In genomic region chr8:7439869-7440268, GRCm38 (mm10) we compare ENCODE assay signal across 11 mouse cellular contexts.
DNase-seq lines count a peak whose midpoint lies in the region; ATAC-seq lines count a peak whose summit lies in the region.
"Had no signal": no experiment of that assay in that cellular context is flagged by ENCODE, and none has a peak within 500 bp of the region (broad histone marks: within the 10 kb centered on the region; RNA-seq: fewer than 3 reads in every experiment).

No protein-coding gene starts in this region.

- WGBS in kidney, embryonic 16.5 days, result 36% methylated on average over 3 of the region's 3 CpGs
- 15% methylated on average over 3 of the region's 3 CpGs for WGBS in embryonic facial prominence, embryonic 13.5 days
- WGBS in forebrain, embryonic 13.5 days, result 5% methylated on average over 3 of the region's 3 CpGs
- 44% methylated on average over 3 of the region's 3 CpGs for WGBS in intestine, embryonic 16.5 days

- no peak overlapping the region for H3K4me3 ChIP-seq in kidney, embryonic 16.5 days (ENCODE audit: low read length)
- no peak overlapping the region for H3K4me3 ChIP-seq in embryonic facial prominence, embryonic 13.5 days
- no peak overlapping the region for H3K4me3 ChIP-seq in forebrain, embryonic 13.5 days
- H3K4me3 ChIP-seq in intestine, embryonic 16.5 days (ENCODE audit: low read length), result no peak overlapping the region

- no peak overlapping the region for H3K27ac ChIP-seq in kidney, embryonic 16.5 days (ENCODE audit: low read length)
- no peak overlapping the region for H3K27ac ChIP-seq in embryonic facial prominence, embryonic 13.5 days
- H3K27ac ChIP-seq in forebrain, embryonic 13.5 days, result peak overlapping the region; percentile 44; the same call in 1 of the 2 replicates
- no peak overlapping the region for H3K27ac ChIP-seq in intestine, embryonic 16.5 days (ENCODE audit: low read length)

- 0 out of 2 replicates have a peak, but pooled peaks cover 4% of the 10 kb centered on the region for H3K4me1 ChIP-seq in kidney, embryonic 16.5 days (ENCODE audit: insufficient read depth, low read length)
- H3K4me1 ChIP-seq in embryonic facial prominence, embryonic 13.5 days, result peaks cover 9% of the 10 kb centered on the region
- H3K4me1 ChIP-seq in forebrain, embryonic 13.5 days, result peaks cover 17% of the 10 kb centered on the region
- peaks cover 4% of the 10 kb centered on the region; the same call in 1 of the 2 replicates for H3K4me1 ChIP-seq in intestine, embryonic 16.5 days (ENCODE audit: control insufficient read depth, insufficient read depth, low read length)

- intact Hi-C loops in heart, postnatal 14 days (cut with DNase I), result no loop called here

- peak overlapping the region; percentile 26 for H3K4me2 ChIP-seq in kidney, embryonic 16.5 days (replicated peaks; ENCODE audit: low read depth, low read length)
- peak overlapping the region; percentile 46 for H3K4me2 ChIP-seq in embryonic facial prominence, embryonic 13.5 days
- no peak overlapping the region for H3K4me2 ChIP-seq in forebrain, embryonic 13.5 days
- no peak overlapping the region for H3K4me2 ChIP-seq in intestine, embryonic 16.5 days (ENCODE audit: low read depth, low read length)

- no peaks in the 10 kb centered on the region for H3K27me3 ChIP-seq in kidney, embryonic 16.5 days (ENCODE audit: insufficient read depth, low read length)
- no peaks in the 10 kb centered on the region for H3K27me3 ChIP-seq in embryonic facial prominence, embryonic 13.5 days
- H3K27me3 ChIP-seq in forebrain, embryonic 13.5 days, result no peaks in the 10 kb centered on the region
- no peaks in the 10 kb centered on the region for H3K27me3 ChIP-seq in intestine, embryonic 16.5 days (replicated peaks; ENCODE audit: control insufficient read depth, insufficient read depth, low read length)

- no peaks in the 10 kb centered on the region for H3K9me3 ChIP-seq in kidney, embryonic 16.5 days (ENCODE audit: low read length)
- no peaks in the 10 kb centered on the region for H3K9me3 ChIP-seq in embryonic facial prominence, embryonic 13.5 days
- no peaks in the 10 kb centered on the region for H3K9me3 ChIP-seq in forebrain, embryonic 13.5 days (replicated peaks)
- no peaks in the 10 kb centered on the region for H3K9me3 ChIP-seq in intestine, embryonic 16.5 days (ENCODE audit: control insufficient read depth, low read length)

- no peak for ATAC-seq in kidney, embryonic 16.5 days (ENCODE audit: low FRiP score, low TSS enrichment)
- ATAC-seq in embryonic facial prominence, embryonic 13.5 days (ENCODE audit: insufficient number of reproducible peaks, insufficient read depth, low FRiP score, low TSS enrichment, low read depth), result no peak
- peak; percentile 64 for ATAC-seq in forebrain, embryonic 13.5 days
- ATAC-seq in intestine, embryonic 16.5 days, result no peak

- no peak overlapping the region for H3K9ac ChIP-seq in kidney, embryonic 16.5 days (replicated peaks; ENCODE audit: low read length)
- no peak overlapping the region for H3K9ac ChIP-seq in embryonic facial prominence, embryonic 13.5 days
- H3K9ac ChIP-seq in forebrain, embryonic 13.5 days, result no peak overlapping the region
- no peak overlapping the region for H3K9ac ChIP-seq in intestine, embryonic 16.5 days (ENCODE audit: low read depth, low read length)

- no peaks in the 10 kb centered on the region for H3K36me3 ChIP-seq in kidney, embryonic 16.5 days (ENCODE audit: insufficient read depth, low read length)
- H3K36me3 ChIP-seq in embryonic facial prominence, embryonic 13.5 days, result no peaks in the 10 kb centered on the region
- no peaks in the 10 kb centered on the region for H3K36me3 ChIP-seq in forebrain, embryonic 13.5 days (ENCODE audit: poor library complexity, severe bottlenecking)
- H3K36me3 ChIP-seq in intestine, embryonic 16.5 days (ENCODE audit: control insufficient read depth, insufficient read depth, low read length), result no peaks in the 10 kb centered on the region

- no peak for DNase-seq in kidney, adult 8-10 months
- DNase-seq in mesoderm, embryonic 11.5 days (ENCODE audit: low read depth, low spot score), result peak; percentile 12
- DNase-seq in spleen, adult 12 weeks (ENCODE audit: low spot score), result no peak
- DNase-seq in heart, postnatal 14 days, result no peak
- DNase-seq: cerebellum, adult 9-11 months; heart, adult 11 months; lung, postnatal 36 days had no signal

Comparison
In these comparisons a context has a peak if more than half of its experiments do, and no peak if none do; other contexts are left out.
1. H3K4me2 ChIP-seq: peak in kidney, embryonic 16.5 days (single experiment) and embryonic facial prominence, embryonic 13.5 days (single experiment); none in forebrain, embryonic 13.5 days (single experiment) and intestine, embryonic 16.5 days (single experiment).